Comparison of ENCODE assay signal across 38 mouse cellular contexts in genomic region chr13:4257349-4257748, GRCm38 (mm10). TPM values are rescaled to one million over a fixed set of nuclear protein-coding genes. Genes with fewer than 3 reads are reported as not detected.
"Had no signal": no experiment of that assay in that cellular context is flagged by ENCODE, and none has a peak within 500 bp of the region (broad histone marks: within the 10 kb centered on the region; RNA-seq: fewer than 3 reads in every experiment).

No protein-coding gene starts in this region.

- H3K4me2 ChIP-seq: heart, embryonic 11.5 days; heart, embryonic 13.5 days; heart, embryonic 15.5 days; hindbrain, embryonic 12.5 days; hindbrain, embryonic 14.5 days; kidney, embryonic 15.5 days; limb, embryonic 13.5 days; limb, embryonic 15.5 days; liver, embryonic 12.5 days had no signal

- H3K36me3 ChIP-seq: heart, embryonic 13.5 days; heart, embryonic 15.5 days; hindbrain, embryonic 10.5 days; hindbrain, embryonic 12.5 days; kidney, embryonic 15.5 days; limb, embryonic 13.5 days; limb, embryonic 15.5 days had no signal

- H3K4me3 ChIP-seq: gastrocnemius, adult 2 months; heart, adult 2 months; heart, embryonic 13.5 days; heart, embryonic 15.5 days; hindbrain, embryonic 10.5 days; hindbrain, embryonic 12.5 days; kidney, embryonic 15.5 days; limb, embryonic 13.5 days; limb, embryonic 15.5 days; liver, embryonic 12.5 days had no signal

- H3K27ac ChIP-seq: gastrocnemius, adult 2 months; heart, adult 2 months; heart, embryonic 13.5 days; heart, embryonic 15.5 days; hindbrain, embryonic 10.5 days; hindbrain, embryonic 12.5 days; hindbrain, embryonic 14.5 days; kidney, embryonic 15.5 days; kidney, postnatal 0 days; limb, embryonic 13.5 days; limb, embryonic 15.5 days; liver, embryonic 12.5 days; liver, embryonic 14.5 days had no signal

- H3K9me3 ChIP-seq: heart, embryonic 13.5 days; heart, embryonic 15.5 days; hindbrain, embryonic 10.5 days; hindbrain, embryonic 12.5 days; kidney, embryonic 15.5 days; limb, embryonic 13.5 days; limb, embryonic 15.5 days; liver, embryonic 12.5 days had no signal

- DNase-seq: gastrocnemius, adult 2 months; gastrocnemius, postnatal 10 days; gastrocnemius, postnatal 25 days; heart, adult 2 months; heart, postnatal 14 days; heart, postnatal 4 days; kidney, adult 11 months; kidney, adult 2 months; kidney, adult 9 months; kidney, postnatal 14 days; kidney, postnatal 36 days; layer of hippocampus, adult 9-11 months; layer of hippocampus, postnatal 36 days; left cerebral cortex, postnatal 4 days had no signal

- H3K9ac ChIP-seq: heart, embryonic 13.5 days; heart, embryonic 15.5 days; hindbrain, embryonic 12.5 days; hindbrain, embryonic 14.5 days; kidney, embryonic 15.5 days; limb, embryonic 13.5 days; limb, embryonic 15.5 days; liver, embryonic 12.5 days; liver, embryonic 14.5 days had no signal

- ATAC-seq: hindbrain, embryonic 16.5 days; inflammation-experienced regulatory T-cells, adult 6 months; liver, embryonic 12.5 days had no signal

- H3K27me3 ChIP-seq: heart, embryonic 13.5 days; heart, embryonic 15.5 days; hindbrain, embryonic 12.5 days; kidney, embryonic 15.5 days; limb, embryonic 13.5 days; limb, embryonic 15.5 days; liver, embryonic 12.5 days had no signal

- H3K4me1 ChIP-seq: heart, embryonic 13.5 days; heart, embryonic 15.5 days; hindbrain, embryonic 10.5 days; hindbrain, embryonic 12.5 days; kidney, embryonic 15.5 days; limb, embryonic 13.5 days; limb, embryonic 15.5 days; liver, embryonic 12.5 days had no signal

RNA-seq across cellular contexts. Expression of gene Akr1c12, which starts 21.9 kb away (rescaled TPM):
- total RNA-seq: gastrocnemius, adult 2 months; gastrocnemius, postnatal 10 days; gastrocnemius, postnatal 25 days; gastrocnemius, postnatal 4 days; heart, adult 2 months; heart, postnatal 14 days; heart, postnatal 4 days; layer of hippocampus, adult 18-20 months; layer of hippocampus, adult 8-10 months; layer of hippocampus, postnatal 14 days; layer of hippocampus, postnatal 36 days; left cerebral cortex, adult 18-20 months; left cerebral cortex, adult 8-10 months; left cerebral cortex, postnatal 10 days; left cerebral cortex, postnatal 25 days; left cerebral cortex, postnatal 4 days had no signal
- polyA plus RNA-seq: frontal cortex, adult 2 months; hindbrain, embryonic 12.5 days; limb, embryonic 15.5 days had no signal

RNA-seq across cellular contexts. Expression of gene Akr1c19, which starts 28.8 kb away (rescaled TPM):
- total RNA-seq: granulocyte monocyte progenitor cell, adult 5-6 weeks; layer of hippocampus, adult 8-10 months; layer of hippocampus, postnatal 36 days; left cerebral cortex, adult 8-10 months; left cerebral cortex, postnatal 25 days had no signal
- polyA plus RNA-seq: inflammation-experienced regulatory T-cells, adult 6 months had no signal
